Mouse (Mus musculus) activated CD4-positive, CD25-positive, alpha-beta regulatory T cell, adult 9 weeks (primary cell): ENCODE measurements around the gene Guca1a. TPM values are rescaled to one million over a fixed set of nuclear protein-coding genes. Genes with fewer than 3 reads are reported as not detected.

Source experiments
- polyA plus RNA-seq: library from polyadenylated mRNA; unstranded; fragments of 100-300 nt; shearing (Covaris generic); gene quantifications from one replicate; pipeline ENCODE4 v1.2.1, GENCODE M21; 2017

Guca1a gene
- not detected for polyA plus RNA-seq

GRCm38 (mm10) chr17:47400451-47400850 is at the start of gene Guca1a:
TSS of gene Guca1a (minus strand) at chr17:47400584.

GRCm38 (mm10) chr17:47436907-47437547 is 36.6 kb upstream of the Guca1a start, which contains the start of gene 1700001C19Rik:
TSS of gene 1700001C19Rik (minus strand) at chr17:47437376.

GRCm38 (mm10) chr17:47436156-47436906 is 35.9 kb upstream of the Guca1a start, which contains the start of gene AI661453:
TSS of gene AI661453 (plus strand) at chr17:47436615.

GRCm38 (mm10) chr17:47385145-47385544 is 15.2 kb downstream of the Guca1a start, which contains the start of gene Guca1b:
TSS of gene Guca1b (plus strand) at chr17:47385393.

GRCm38 (mm10) chr17:47368401-47369086 is 31.8 kb downstream of the Guca1a start, which contains the start of gene Mrps10:
TSS of gene Mrps10 (plus strand) at chr17:47368887.

Other genes starting within 250 kb of the Guca1a start
- gene Mrps10, start 31.7 kb downstream of the Guca1a start, polyA plus RNA-seq = 42.8 TPM
- 2.2 TPM for gene Guca1b, start 15.2 kb downstream of the Guca1a start, polyA plus RNA-seq
- not detected for gene AI661453, start 36.0 kb upstream of the Guca1a start, polyA plus RNA-seq
- gene 1700001C19Rik, start 36.8 kb upstream of the Guca1a start, polyA plus RNA-seq = not detected
- gene Taf8, start 101.7 kb upstream of the Guca1a start, polyA plus RNA-seq = 56.7 TPM
- gene Ccnd3, start 104.5 kb upstream of the Guca1a start, polyA plus RNA-seq = 273 TPM
- gene Bysl, start 210.9 kb upstream of the Guca1a start, polyA plus RNA-seq = 19.4 TPM
- gene Med20, start 211.0 kb upstream of the Guca1a start, polyA plus RNA-seq = 44.2 TPM
- 0.75 TPM for gene Gm20517, start 211.0 kb upstream of the Guca1a start, polyA plus RNA-seq
- 0.32 TPM for gene Usp49, start 230.1 kb upstream of the Guca1a start, polyA plus RNA-seq